Mouse (Mus musculus): ENCODE results near the gene Hist1h1d. TPM values are rescaled to one million over a fixed set of nuclear protein-coding genes. Genes with fewer than 3 reads are reported as not detected.

The Hist1h1d gene
- polyA plus RNA-seq (2012; rRNA removed) = 0.50 and 0.62 TPM in 2 replicates
- 0.47 and 0.61 TPM in 2 replicates for polyA plus RNA-seq (2014; fragmentation: Nextera tagmentation; extraction: Ambion mirVana)

- peak within 1 kb of the TSS; percentile 46; the same call in 1 of the 2 replicates for H3K4me2 ChIP-seq (replicated peaks; ENCODE audit: low read depth, low read length, severe bottlenecking)
- TF ChIP-seq POLR2A (IDR thresholded peaks at IDR 0.05; ENCODE audit: borderline replicate concordance, extremely low read depth, insufficient read depth, insufficient read length) = no peak
- H3K36me3 ChIP-seq (ENCODE audit: control insufficient read depth, insufficient read depth, low read length) = no peaks in the 10 kb centered on the region
- no peaks in the 10 kb centered on the region for H3K27me3 ChIP-seq (ENCODE audit: control insufficient read depth, insufficient read depth, low read length)
- no peak within 1 kb of the TSS for H3K9ac ChIP-seq (ENCODE audit: low read depth, low read length, severe bottlenecking)
- DNase-seq (ENCODE audit: low spot score) (no peak), ATAC-seq (ENCODE audit: low FRiP score, low read depth) (no peak)
- peak within 1 kb of the TSS; percentile 97 for H3K27ac ChIP-seq (replicated peaks; ENCODE audit: low read depth, low read length)
- peaks cover 15% of the 10 kb centered on the region for H3K4me1 ChIP-seq (ENCODE audit: control insufficient read depth, insufficient read depth, low read length)
- H3K9me3 ChIP-seq (ENCODE audit: control insufficient read depth, low read length) = no peaks in the 10 kb centered on the region
- H3K4me3 ChIP-seq (replicated peaks; ENCODE audit: low read length) = peak within 1 kb of the TSS; percentile 36
Observed at GRCm38 (mm10) chr13:23552962-23553361, at the start of gene Hist1h1d. TSS of gene Hist1h1d (plus strand) at chr13:23553262.

- 2% methylated on average over 9 of the region's 9 CpGs for WGBS
- no peak for TF ChIP-seq POLR2A (IDR thresholded peaks at IDR 0.05; ENCODE audit: borderline replicate concordance, extremely low read depth, insufficient read depth, insufficient read length)
- H3K36me3 ChIP-seq (ENCODE audit: control insufficient read depth, insufficient read depth, low read length) = no peaks in the 10 kb centered on the region
- peak; percentile 82 for DNase-seq (ENCODE audit: low spot score)
- H3K9ac ChIP-seq (ENCODE audit: low read depth, low read length, severe bottlenecking) = no peak overlapping the region
- no peak for ATAC-seq (ENCODE audit: low FRiP score, low read depth)
- H3K9me3 ChIP-seq (ENCODE audit: control insufficient read depth, low read length) = no peaks in the 10 kb centered on the region
- H3K4me2 ChIP-seq (replicated peaks; ENCODE audit: low read depth, low read length, severe bottlenecking) = peak overlapping the region; percentile 8; the same call in 1 of the 2 replicates
- no peak overlapping the region for H3K27ac ChIP-seq (replicated peaks; ENCODE audit: low read depth, low read length)
- H3K4me3 ChIP-seq (replicated peaks; ENCODE audit: low read length) = 0 out of 2 replicates have a peak overlapping the region, but pooled peaks have one; percentile 7
- 0 out of 2 replicates have a peak, but pooled peaks cover 6% of the 10 kb centered on the region for H3K4me1 ChIP-seq (ENCODE audit: control insufficient read depth, insufficient read depth, low read length)
- no peaks in the 10 kb centered on the region for H3K27me3 ChIP-seq (ENCODE audit: control insufficient read depth, insufficient read depth, low read length)
Observed at GRCm38 (mm10) chr13:23503797-23504196, 49.3 kb upstream of the Hist1h1d start.

GRCm38 (mm10) chr13:23505662-23506345 lies 47.3 kb upstream of the Hist1h1d start:
- Histone ChIP-seq H3K36me3 (ENCODE audit: control insufficient read depth, insufficient read depth, low read length) (no peaks in the 10 kb centered on the region), H3K27ac (replicated peaks; ENCODE audit: low read depth, low read length) (no peak overlapping the region), H3K4me2 (replicated peaks; ENCODE audit: low read depth, low read length, severe bottlenecking) (peak overlapping the region; percentile 34), H3K9me3 (ENCODE audit: control insufficient read depth, low read length) (no peaks in the 10 kb centered on the region), H3K4me3 (replicated peaks; ENCODE audit: low read length) (peak overlapping the region; percentile 15), H3K4me1 (ENCODE audit: control insufficient read depth, insufficient read depth, low read length) (0 out of 2 replicates have a peak, but pooled peaks cover 6% of the 10 kb centered on the region), H3K9ac (ENCODE audit: low read depth, low read length, severe bottlenecking) (peak overlapping the region; percentile 38), H3K27me3 (ENCODE audit: control insufficient read depth, insufficient read depth, low read length) (no peaks in the 10 kb centered on the region)
- no peak for DNase-seq (ENCODE audit: low spot score)
- ATAC-seq (ENCODE audit: low FRiP score, low read depth) = peak; percentile 19; the same call in 1 of the 2 replicates
- 8% methylated on average over 14 of the region's 14 CpGs for WGBS
- no peak for TF ChIP-seq POLR2A (IDR thresholded peaks at IDR 0.05; ENCODE audit: borderline replicate concordance, extremely low read depth, insufficient read depth, insufficient read length)

GRCm38 (mm10) chr13:23506351-23506750 lies 46.7 kb upstream of the Hist1h1d start:
- WGBS = 9% methylated on average over 13 of the region's 13 CpGs
- H3K36me3 ChIP-seq (ENCODE audit: control insufficient read depth, insufficient read depth, low read length) = no peaks in the 10 kb centered on the region
- H3K4me3 ChIP-seq (replicated peaks; ENCODE audit: low read length) = peak overlapping the region; percentile 15; the same call in 1 of the 2 replicates
- no peak for TF ChIP-seq POLR2A (IDR thresholded peaks at IDR 0.05; ENCODE audit: borderline replicate concordance, extremely low read depth, insufficient read depth, insufficient read length)
- DNase-seq (ENCODE audit: low spot score) (peak; percentile 69), ATAC-seq (ENCODE audit: low FRiP score, low read depth) (peak; percentile 49; the same call in 1 of the 2 replicates)
- H3K27ac ChIP-seq (replicated peaks; ENCODE audit: low read depth, low read length) = no peak overlapping the region
- peak overlapping the region; percentile 34 for H3K4me2 ChIP-seq (replicated peaks; ENCODE audit: low read depth, low read length, severe bottlenecking)
- no peaks in the 10 kb centered on the region for H3K9me3 ChIP-seq (ENCODE audit: control insufficient read depth, low read length)
- no peaks in the 10 kb centered on the region for H3K27me3 ChIP-seq (ENCODE audit: control insufficient read depth, insufficient read depth, low read length)
- no peak overlapping the region for H3K9ac ChIP-seq (ENCODE audit: low read depth, low read length, severe bottlenecking)
- H3K4me1 ChIP-seq (ENCODE audit: control insufficient read depth, insufficient read depth, low read length) = 0 out of 2 replicates have a peak, but pooled peaks cover 6% of the 10 kb centered on the region

- WGBS = 32% methylated on average over 14 of the region's 14 CpGs
- ATAC-seq (ENCODE audit: low FRiP score, low read depth) = no peak
- no peak overlapping the region for H3K27ac ChIP-seq (replicated peaks; ENCODE audit: low read depth, low read length)
- peak overlapping the region; percentile 34; the same call in 1 of the 2 replicates for H3K4me2 ChIP-seq (replicated peaks; ENCODE audit: low read depth, low read length, severe bottlenecking)
- no peak for DNase-seq (ENCODE audit: low spot score)
- no peak overlapping the region for H3K9ac ChIP-seq (ENCODE audit: low read depth, low read length, severe bottlenecking)
- 0 out of 2 replicates have a peak overlapping the region, but pooled peaks have one; percentile 4 for H3K4me3 ChIP-seq (replicated peaks; ENCODE audit: low read length)
- H3K4me1 ChIP-seq (ENCODE audit: control insufficient read depth, insufficient read depth, low read length) = 0 out of 2 replicates have a peak, but pooled peaks cover 6% of the 10 kb centered on the region
- no peaks in the 10 kb centered on the region for H3K36me3 ChIP-seq (ENCODE audit: control insufficient read depth, insufficient read depth, low read length)
- TF ChIP-seq POLR2A (IDR thresholded peaks at IDR 0.05; ENCODE audit: borderline replicate concordance, extremely low read depth, insufficient read depth, insufficient read length) = no peak
- H3K27me3 ChIP-seq (ENCODE audit: control insufficient read depth, insufficient read depth, low read length) = no peaks in the 10 kb centered on the region
- no peaks in the 10 kb centered on the region for H3K9me3 ChIP-seq (ENCODE audit: control insufficient read depth, low read length)
Observed at GRCm38 (mm10) chr13:23506819-23507515, 46.1 kb upstream of the Hist1h1d start.
